Mouse (Mus musculus) ES-Bruce4 (cell line): ENCODE measurements around the gene Med25.

Source experiments
- EP300 ChIP-seq: IDR thresholded peaks from 2 replicates; pipeline ENCODE4 v1.6.1; 2011; ENCODE audit warnings: low read depth, low read length; ENCODE audit not compliant: insufficient read depth
- POLR2A ChIP-seq: IDR thresholded peaks from one replicate; pipeline ENCODE4 v1.8.1; 2011; ENCODE audit warnings: low read length; ENCODE audit not compliant: insufficient read depth

DNA sequence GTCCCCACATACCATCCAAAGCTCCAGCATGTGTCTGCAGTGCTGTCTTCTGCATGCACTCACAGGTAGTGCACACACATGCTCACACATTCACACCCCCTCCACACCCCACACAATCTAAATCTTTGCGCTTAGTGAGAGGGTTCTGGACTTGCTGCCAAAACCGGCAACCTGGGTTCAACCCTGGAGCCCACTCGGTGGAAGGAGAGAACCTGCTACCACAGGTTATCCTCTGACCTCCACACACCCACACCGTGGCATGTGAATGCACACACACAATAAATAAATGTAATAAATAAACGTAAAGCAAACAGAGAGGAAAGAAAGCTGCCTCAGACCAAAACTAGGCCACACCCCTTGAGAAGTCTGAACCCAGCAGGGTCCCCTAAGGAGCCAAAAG, 44.7 kb downstream of the Med25 start:
- TF ChIP-seq EP300 (no peak), POLR2A (no peak)
